Mouse (Mus musculus): ENCODE data around the gene Pcnx.

Gene Pcnx

DNA sequence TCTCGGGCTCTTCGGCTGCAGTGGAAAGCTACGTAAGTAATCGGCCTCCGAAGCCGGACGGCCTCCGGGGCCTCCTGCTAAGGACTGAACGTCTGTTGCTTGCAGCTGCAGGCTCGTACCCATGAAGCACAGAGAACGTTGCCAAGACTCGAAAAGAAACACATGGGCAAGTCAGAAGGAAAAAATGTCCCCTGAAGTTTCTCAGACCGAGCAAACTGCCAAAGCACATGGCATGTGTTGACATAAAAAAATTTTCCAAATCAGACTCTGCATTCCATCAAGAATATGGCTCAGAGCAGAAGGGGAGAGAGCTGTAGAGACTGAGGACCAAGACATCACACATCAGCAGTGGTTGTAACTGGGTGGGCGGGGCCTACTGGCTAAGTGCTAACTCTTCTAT lies 6.8 kb upstream of the Pcnx start:
- in situ Hi-C loops (cut with MboI; ENCODE audit: unreplicated experiment in 2 of 2) = no loop called here

GRCm38 (mm10) chr12:81853543-81853942 lies 6.3 kb upstream of the Pcnx start:
- in situ Hi-C loops (cut with MboI; ENCODE audit: unreplicated experiment in 2 of 2) = no loop called here

DNA sequence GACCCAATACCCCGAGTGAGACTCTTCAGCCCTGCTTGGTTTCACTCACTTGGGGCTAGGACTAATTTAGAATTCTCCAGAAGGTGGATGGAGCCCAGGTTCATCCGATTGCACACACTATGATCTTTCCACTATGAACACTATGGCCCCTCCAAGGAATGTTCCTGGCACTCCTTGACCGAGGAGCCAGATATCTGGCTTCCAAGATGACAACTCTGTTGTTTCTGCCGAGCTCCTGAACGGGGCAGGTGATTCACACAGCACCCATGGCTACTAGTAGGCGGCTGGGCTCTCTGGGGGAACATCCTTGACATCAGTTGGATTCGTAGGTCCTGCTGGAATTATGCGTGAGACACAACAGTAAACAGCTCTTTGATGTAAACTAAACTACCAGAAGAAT lies 4.8 kb upstream of the Pcnx start:
- in situ Hi-C loops (cut with MboI; ENCODE audit: unreplicated experiment in 2 of 2) = no loop called here

DNA sequence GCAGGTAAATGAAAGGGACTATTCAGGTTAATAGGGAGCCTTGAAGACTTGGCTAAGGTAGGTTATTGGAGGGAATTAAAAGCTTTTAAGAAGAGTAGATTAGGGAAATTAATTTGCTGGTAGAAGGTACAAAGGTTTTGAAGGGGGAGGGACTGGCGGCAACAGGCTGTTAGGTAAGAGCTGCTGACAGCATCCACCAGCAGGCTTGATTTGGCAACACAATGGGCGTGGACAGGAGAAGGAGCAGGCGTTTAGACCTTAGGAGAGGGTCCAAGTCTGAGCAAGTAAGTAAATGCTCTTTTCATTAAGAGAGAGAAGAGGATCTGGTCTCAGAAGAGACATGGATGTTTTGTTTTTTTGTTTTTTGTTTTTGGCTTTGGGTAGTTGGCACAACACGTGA lies 3.1 kb upstream of the Pcnx start:
- in situ Hi-C loops (cut with MboI; ENCODE audit: unreplicated experiment in 2 of 2) = no loop called here

DNA sequence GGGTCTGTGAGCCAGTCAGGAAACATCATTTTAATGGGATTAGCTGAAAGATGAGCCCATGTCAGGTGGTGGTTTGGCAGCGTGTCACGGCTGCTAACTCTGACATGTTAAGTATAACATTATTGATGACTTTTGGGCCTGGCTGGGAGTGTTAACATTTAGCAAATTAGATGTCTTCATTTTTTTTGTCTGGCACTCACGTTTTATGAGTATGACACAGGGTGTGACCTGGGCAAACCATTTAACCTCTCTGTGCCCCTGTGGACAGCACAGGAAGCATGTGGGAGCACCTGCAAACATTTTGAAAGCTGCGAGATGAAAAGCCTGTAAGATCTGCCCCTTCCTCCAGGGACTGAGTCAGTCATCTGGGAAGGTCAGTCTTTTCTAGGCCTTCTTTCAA lies 2.6 kb upstream of the Pcnx start:
- in situ Hi-C loops (cut with MboI; ENCODE audit: unreplicated experiment in 2 of 2) = no loop called here

GRCm38 (mm10) chr12:81857978-81858569 lies 1.7 kb upstream of the Pcnx start:
- in situ Hi-C loops (cut with MboI; ENCODE audit: unreplicated experiment in 2 of 2) = no loop called here

- in situ Hi-C loops (cut with MboI; ENCODE audit: unreplicated experiment in 2 of 2) = no loop called here
Observed at GRCm38 (mm10) chr12:81860308-81861181, 722 bp downstream of the Pcnx start.

DNA sequence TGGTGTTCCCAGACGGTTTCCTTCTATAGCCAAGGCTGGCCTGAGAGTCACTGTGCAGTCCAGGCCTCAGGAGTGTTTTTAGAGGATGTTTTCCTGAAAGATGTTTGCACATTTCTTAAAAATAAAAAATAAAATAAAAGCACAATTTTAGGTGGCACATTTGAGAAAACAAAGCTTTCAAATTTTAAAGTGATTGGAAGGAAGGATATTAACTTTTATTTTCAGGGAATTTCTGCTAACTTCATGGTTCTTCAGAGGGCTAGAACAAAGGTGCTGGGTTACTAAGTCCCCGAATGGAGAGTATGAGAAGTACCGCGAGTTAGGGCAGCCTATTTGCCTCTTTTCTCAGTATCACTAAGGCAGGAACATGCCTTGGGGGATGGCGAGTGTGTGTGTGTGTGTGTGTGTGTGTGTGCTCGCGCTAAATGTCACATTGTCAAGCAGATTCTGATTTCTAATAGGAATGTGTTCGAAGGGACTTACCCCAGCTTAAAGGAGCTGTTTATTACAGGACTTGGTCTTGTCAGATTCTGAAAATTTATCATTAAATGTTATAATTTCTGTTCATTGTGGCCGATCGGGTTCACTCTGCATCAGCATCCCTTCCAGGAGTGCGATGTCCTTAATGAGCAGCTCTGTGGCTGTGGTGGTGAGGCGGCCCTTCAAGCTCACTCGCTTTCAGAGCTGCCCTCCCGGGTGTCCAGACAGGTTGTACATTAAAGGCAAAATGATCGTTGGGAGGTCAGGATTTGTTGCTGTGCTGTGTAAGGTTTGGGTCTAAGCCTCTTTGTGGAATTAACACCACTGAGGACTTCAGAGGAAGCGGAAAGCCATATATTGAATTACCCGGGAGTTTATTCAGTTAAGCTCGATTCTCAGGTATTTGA lies 1.6 kb downstream of the Pcnx start:
- in situ Hi-C loops (cut with MboI; ENCODE audit: unreplicated experiment in 2 of 2) = no loop called here

DNA sequence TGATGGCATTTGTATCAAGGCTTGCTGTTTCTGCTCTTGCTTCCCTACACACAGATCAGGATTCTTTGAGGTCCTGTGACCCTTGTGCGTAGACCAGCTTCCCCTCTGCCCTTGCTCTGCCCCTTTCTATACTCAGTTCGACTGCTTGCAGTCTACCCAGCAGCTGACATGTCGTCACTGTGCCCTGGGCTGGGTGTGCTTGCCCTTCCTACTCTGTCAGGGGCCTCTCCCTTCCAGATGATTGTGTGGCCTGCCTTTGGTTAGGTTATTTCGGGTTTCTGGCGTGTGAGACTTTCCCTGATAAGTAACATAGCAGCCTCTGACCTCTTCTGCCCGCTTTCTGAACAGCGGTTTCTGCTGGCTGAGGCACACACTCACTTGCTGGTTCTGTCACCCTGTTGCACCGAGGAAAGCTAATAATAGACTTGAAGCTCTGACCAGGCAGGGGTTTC lies 2.6 kb downstream of the Pcnx start:
- in situ Hi-C loops (cut with MboI; ENCODE audit: unreplicated experiment in 2 of 2) = no loop called here

GRCm38 (mm10) chr12:81863949-81864348 lies 4.1 kb downstream of the Pcnx start:
- in situ Hi-C loops (cut with MboI; ENCODE audit: unreplicated experiment in 2 of 2) = no loop called here

- in situ Hi-C loops (cut with MboI; ENCODE audit: unreplicated experiment in 2 of 2) = no loop called here
Observed at GRCm38 (mm10) chr12:81865183-81865582, 5.4 kb downstream of the Pcnx start.

- in situ Hi-C loops (cut with MboI; ENCODE audit: unreplicated experiment in 2 of 2) = no loop called here
Observed at GRCm38 (mm10) chr12:81867316-81867715, 7.5 kb downstream of the Pcnx start.

- in situ Hi-C loops (cut with MboI; ENCODE audit: unreplicated experiment in 2 of 2) = no loop called here
Observed at GRCm38 (mm10) chr12:81869205-81869940, 9.6 kb downstream of the Pcnx start.

- in situ Hi-C loops (cut with MboI; ENCODE audit: unreplicated experiment in 2 of 2) = no loop called here
Observed at GRCm38 (mm10) chr12:81873345-81873744, 13.5 kb downstream of the Pcnx start.

DNA sequence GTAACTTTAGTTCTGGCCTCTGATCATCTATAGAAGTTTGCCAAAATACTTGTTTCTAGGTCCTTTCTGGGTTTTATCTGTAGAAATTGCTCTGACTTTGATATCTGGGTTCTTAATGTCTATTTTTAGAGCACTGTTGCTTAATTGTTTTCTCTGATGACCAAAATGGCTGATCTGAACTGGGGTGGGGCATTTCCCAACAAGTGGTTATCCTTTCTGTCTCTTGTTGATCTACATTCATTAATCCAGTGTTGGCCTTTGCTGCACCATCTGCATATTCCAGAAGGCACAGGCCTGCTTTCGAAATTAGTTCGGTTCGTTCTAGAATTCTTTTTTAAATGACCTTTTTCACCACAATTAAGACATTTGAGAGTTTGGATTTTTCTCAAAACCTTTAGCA lies 20.3 kb downstream of the Pcnx start:
- in situ Hi-C loops (cut with MboI; ENCODE audit: unreplicated experiment in 2 of 2) = no loop called here

- in situ Hi-C loops (cut with MboI; ENCODE audit: unreplicated experiment in 2 of 2) = no loop called here
Observed at GRCm38 (mm10) chr12:81883255-81884106, 23.7 kb downstream of the Pcnx start.

DNA sequence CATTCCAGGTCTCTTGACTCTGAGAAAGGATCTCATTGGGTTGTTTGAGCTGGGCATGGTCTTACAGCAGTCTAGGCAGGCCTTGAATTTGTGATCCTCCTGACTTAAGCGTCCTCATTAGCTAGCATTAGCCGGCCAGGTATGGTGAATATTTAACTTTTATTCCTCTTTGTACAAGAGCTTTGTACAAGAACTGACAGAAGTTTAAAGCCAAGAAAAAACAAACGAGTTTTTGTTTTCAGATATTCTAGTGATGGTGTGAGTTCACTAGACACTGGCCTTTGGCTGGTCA lies 24.2 kb downstream of the Pcnx start:
- in situ Hi-C loops (cut with MboI; ENCODE audit: unreplicated experiment in 2 of 2) = no loop called here

DNA sequence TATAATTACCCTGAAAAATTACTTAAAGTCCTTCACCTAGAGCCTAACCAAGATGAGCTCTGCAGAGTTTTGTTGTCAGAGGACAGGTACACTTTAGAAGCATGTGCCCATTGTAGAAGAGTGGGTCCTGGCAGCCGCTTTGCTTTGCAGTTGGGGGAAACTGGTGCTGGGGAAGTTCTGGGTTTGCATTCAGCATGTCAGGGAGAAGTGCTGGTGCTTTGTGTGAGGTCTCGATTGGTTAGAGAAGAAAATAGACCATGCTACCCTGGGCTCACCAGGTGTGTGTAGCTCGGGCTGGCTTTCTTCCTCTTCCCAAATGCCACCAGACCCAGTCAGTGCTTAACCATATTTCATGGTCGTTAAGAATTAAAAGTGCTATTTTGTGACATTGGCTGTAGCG lies 25.2 kb downstream of the Pcnx start:
- in situ Hi-C loops (cut with MboI; ENCODE audit: unreplicated experiment in 2 of 2) = no loop called here

- in situ Hi-C loops (cut with MboI; ENCODE audit: unreplicated experiment in 2 of 2) = no loop called here
Observed at GRCm38 (mm10) chr12:81885982-81886381, 26.2 kb downstream of the Pcnx start.

DNA sequence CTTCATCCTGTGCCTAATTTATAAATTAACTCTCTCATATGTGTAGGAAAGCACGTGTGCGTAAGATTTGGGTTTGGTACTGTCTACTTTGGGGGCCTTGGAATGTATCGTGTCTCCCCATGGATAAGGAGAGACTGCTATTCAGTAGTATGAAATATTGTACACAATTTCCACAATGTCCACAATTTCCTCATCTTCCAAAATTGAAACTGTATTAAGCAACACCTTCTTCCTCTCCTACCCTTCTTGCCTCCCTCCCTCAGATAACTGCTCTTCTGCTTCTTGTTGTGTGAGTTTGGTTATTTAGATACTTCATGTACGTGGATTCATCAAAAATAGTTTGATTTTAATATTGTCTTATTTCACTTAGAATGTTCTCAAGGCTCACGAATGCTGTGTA lies 29.1 kb downstream of the Pcnx start:
- in situ Hi-C loops (cut with MboI; ENCODE audit: unreplicated experiment in 2 of 2) = no loop called here
